Mouse (Mus musculus) E14TG2a.4 (cell line): Measurements from ENCODE around the gene Alg12.

ENCODE experiments used
- CTCF ChIP-seq: conservative IDR thresholded peaks from 2 replicates; pipeline ENCODE4 v1.5.1; 2014; ENCODE audit warnings: low read length
- NANOG ChIP-seq: IDR thresholded peaks from 2 replicates; pipeline ENCODE4 v1.6.1; 2014; ENCODE audit warnings: borderline replicate concordance, low read length, mixed read lengths
- POU5F1 ChIP-seq: IDR thresholded peaks from 2 replicates; pipeline ENCODE4 v1.6.1; 2014; ENCODE audit warnings: low read length, borderline replicate concordance

- TF ChIP-seq CTCF (no peak), NANOG (no peak), POU5F1 (no peak)
These were observed 19.2 kb downstream of the Alg12 start for GRCm38 (mm10) chr15:88799950-88800371.
